Mouse (Mus musculus) telencephalon, adult 2 months (tissue): Measurements from ENCODE around the gene Gm43552.
A peak's percentile ranks its signal among the peaks of the same experiment; 100 is the strongest.
"Not testable (repeated sequence)": the region's sequence is repeated elsewhere in the genome, so short reads cannot be mapped to it uniquely, and the experiment has no call there.

Experiments used
- DNase-seq: peaks from one replicate; pipeline ENCODE4 v3.0.0-alpha.2; 2011; ENCODE audit warnings: low read depth, low spot score

Gm43552 gene

DNA sequence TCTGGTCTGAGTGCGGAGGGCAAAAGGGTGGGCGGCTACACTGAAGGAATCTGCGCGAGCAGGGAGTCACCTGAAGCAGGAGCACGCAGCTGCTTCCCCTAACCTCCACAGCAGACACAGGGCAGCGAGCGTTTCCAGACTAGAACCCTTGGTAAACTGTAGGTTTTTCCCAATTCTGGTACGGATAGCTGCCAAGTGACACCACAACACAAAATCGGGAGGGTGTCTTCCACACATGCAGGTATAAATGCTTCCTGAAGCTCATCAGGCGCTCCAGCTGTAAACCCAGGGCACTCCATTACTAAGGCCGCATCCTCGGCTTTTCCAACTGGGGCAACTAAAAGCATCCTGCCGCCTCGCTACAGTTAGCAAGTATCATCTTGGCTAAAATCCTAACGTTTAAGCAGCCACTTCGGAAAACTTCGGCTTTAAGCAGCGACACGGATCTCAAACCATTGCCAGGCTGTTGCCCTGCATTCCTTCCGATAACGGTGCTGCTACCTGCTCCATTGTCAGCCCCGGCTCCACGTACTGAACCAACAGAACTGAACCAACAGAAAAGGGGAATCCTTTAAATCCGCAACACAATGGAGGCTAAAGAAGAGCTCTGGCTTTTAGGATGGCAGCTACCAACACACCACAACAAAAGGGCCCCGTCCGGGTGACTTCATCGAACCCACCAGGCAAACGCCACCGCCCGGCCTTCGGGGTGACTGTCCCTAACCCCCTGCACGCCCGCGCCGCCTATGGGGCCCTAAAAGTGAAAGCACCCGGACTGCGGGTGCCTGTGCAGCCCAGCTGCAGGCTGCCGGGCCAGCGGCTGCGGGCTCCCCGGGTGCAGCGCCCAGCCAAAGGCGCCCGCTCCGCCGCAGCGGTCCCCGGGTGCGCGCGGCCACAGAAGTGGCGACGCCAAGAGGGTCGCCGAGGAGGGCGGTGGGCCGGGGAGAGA is 592 bp downstream of the Gm43552 start:
- DNase-seq = peak; percentile 35

DNA sequence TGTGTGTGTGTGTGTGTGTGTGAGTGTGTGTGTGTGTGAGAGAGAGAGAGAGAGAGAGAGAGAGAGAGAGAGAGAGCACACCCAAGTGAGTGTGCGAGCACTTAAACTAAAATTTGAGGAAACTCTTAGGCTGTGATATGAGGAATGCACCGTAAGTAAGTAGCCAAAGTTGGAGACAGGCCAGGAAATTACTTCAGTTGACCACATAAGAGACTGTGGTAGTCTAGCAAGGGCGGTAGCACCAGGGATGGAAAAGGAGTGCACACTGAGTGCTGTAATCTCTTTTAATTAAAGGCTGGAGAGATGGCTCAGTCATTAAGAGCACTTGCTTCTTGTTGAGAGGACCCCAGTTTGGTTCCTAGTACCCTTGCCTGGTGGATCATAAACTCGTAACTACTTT is 2.8 kb downstream of the Gm43552 start:
- DNase-seq = no peak

DNA sequence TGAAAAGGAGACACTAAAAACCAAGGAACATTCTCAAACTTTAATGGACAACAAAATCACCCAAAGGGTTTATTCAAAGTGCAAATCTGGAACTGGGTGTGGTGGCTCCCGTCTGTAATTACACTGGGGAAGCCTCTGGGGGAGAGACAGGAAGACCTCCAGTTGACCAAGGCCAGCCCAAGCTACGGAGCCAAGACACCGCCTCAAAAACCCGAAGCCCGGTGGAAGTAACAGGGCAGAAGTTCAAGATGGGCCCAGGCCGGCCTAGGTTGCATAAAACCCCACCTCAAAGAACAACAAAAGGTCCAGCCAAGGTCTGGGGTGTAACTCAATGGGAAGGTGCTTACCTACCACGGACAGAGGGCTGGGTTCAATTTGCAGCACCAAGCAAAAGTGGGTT is 3.9 kb downstream of the Gm43552 start:
- no peak for DNase-seq

DNA sequence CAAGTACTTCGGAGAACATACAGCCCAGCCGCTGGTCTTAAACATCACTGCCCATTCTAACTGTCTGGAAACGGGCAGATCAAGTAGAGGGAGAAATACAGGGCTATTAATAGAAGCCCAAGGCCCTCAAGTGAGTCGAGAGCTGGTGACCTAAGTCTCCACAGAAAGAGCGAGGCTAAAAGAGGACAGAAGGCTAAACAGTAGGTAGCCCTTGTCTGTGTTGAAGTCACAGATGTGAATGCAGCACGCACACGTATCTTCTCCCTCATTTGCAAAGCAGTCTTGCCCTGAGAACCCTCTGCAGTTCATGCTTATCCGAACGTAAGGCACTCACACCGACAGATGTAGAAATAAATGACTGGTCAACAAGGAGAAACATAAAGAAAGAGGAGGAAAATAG is 5.3 kb downstream of the Gm43552 start:
- no peak for DNase-seq

GRCm38 (mm10) chr5:65486514-65486913 is 6.1 kb downstream of the Gm43552 start:
- no peak for DNase-seq

GRCm38 (mm10) chr5:65482996-65483395 is 9.6 kb downstream of the Gm43552 start:
- DNase-seq = no peak

GRCm38 (mm10) chr5:65480511-65480910 is 12.1 kb downstream of the Gm43552 start:
- DNase-seq = no peak

DNA sequence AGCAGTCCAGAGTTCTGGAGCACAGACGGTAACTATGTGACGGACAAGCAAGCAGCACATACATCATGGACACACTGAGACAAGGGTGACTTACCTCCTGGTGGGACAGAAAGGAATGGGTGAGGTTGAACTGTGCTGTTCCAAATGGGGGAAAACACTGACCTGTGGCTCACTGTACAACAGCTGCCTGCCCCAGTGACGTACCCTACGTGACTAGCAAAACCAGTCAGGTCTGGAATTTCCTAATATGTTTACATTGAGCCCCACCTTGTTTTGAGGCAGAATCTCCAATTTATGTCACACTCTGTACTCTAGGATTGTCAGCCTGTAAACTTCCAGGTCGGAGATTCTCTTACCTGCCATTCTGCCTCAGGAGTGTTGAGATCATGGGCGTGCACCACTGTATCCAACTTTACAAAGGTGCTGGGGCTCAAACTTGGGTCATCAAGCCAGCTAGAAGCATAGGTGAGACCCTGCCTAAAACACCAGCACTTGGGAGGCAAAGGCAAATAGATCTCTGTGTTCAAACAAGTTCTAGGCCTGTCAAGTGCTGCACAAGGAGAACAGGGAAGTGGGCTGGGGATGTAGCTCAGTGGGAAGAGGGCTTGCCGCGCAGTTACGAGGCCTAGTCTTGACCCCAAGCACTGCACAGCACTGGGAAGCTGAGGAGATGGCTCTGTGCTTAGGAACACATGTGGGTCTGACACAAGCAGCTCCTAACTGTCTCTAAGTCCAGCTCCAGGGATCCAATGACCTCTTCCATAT is 12.8 kb downstream of the Gm43552 start:
- DNase-seq = no peak

- no peak for DNase-seq
These were observed 14.4 kb downstream of the Gm43552 start for GRCm38 (mm10) chr5:65478224-65478623.

DNA sequence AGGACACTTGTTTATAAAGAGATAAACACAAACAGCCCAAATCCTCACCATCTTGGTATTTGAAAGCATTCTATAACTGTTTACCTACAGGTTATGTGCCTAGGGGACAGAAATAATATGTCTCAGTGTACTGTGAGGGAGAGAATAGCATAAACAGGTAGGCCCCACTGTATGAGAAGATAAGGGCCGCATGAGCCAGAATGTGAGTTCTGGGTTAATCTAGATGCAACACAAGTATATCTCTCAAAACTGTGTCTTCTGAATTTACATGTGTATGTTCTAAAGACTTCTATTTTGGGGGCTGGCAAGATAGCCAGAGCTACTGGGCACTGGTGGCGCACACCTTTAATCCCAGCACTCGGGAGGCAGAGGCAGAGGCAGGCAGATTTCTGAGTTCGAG is 15.9 kb downstream of the Gm43552 start:
- not testable (repeated sequence) for DNase-seq

DNA sequence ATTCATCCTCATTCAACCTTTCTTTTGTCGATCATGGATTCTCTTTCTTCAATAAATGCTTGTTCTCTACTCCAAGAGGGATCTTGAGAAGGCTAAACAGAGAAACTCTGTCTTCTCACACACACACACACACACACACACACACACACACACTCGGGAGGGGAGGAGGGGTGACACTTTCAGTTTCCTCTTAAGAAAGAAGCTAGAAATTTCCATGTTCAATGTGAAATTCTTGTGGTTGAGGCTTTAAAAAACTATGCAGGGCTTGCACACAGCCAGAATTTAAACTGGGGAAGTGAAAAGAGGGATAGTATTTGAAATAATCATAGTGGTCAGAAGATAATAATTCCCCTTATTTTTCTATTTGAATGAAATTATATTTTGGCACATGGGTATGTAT is 16.8 kb downstream of the Gm43552 start:
- no peak for DNase-seq

DNA sequence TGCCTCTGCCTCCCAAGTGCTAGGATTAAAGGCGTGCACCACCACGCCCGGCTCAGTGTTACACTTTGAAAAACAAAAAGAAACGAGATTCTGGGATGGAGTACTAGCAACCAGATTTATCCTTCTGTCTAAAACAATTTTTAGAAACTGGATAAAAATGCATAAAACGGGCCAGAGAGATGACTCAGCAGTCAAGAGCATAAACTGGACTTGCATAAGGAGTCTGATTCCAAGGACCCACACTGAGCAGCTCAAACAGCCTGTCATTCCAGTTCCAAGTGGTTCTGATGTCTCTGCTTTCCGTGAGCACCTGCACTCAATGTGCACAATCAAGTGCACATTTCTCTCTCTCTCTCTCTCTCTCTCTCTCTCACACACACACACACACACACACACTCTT is 22.9 kb downstream of the Gm43552 start:
- peak; percentile 79 for DNase-seq

DNA sequence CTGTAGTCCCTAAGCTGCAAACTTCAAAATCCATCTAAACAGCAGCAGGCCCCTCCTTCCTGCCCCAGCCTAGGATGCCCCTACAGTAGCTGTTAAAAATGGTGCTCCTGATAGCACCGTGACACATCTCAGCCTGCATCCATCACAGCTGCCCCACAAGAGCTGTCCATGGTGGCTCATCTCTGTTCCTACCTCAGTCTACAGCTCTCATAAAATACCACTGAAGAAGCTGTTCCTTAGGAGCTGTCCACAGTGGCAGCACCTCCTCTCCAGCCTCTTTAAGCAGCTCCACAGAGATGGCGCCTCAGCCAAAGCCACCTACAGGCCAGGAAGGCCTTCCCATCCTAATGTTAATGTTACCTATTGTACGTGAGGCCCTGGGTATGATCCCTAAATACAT is 25.7 kb downstream of the Gm43552 start:
- no peak for DNase-seq

- DNase-seq = no peak
These were observed 32.3 kb downstream of the Gm43552 start for GRCm38 (mm10) chr5:65460361-65460760.

DNA sequence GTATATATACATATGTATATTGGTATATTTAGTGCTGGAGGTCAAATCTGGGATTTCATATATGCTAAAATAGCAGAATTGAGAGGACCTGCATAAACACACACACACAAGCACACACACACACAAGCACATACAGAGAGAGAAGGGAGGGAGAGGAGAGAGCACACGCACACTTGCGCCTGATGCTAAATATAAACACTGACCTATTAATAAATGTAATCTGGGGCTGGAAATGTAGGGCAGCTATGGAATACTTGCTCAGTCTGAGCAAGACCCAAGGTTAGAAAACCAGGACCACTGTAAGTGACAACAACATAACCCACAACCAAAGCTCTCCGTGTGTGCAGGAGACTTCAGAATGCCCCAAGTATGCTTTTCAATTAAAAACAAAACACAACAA is 33.2 kb downstream of the Gm43552 start:
- no peak for DNase-seq

DNA sequence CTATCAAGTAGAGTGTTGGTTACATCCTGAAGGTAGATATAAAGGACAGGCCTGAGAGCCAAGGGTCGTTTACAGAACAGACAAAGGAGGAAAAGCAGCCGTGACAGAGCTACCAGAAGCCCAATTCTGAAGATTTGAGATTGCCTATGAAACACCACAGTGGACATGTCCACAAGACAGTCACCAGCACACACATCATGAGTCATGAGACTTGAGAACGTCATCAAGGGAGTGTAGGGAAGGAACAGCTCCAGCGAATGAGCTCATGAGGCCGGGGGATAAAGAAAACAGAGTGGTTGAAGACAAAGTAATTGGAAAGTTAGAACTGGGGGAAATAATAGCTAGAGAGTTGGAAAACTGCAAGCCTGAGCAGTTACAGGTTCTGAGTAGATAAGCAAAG is 34.8 kb downstream of the Gm43552 start:
- DNase-seq = no peak

GRCm38 (mm10) chr5:65457086-65457827 is 35.4 kb downstream of the Gm43552 start:
- no peak for DNase-seq

- no peak for DNase-seq
These were observed 37.9 kb downstream of the Gm43552 start for GRCm38 (mm10) chr5:65454771-65455170.

DNA sequence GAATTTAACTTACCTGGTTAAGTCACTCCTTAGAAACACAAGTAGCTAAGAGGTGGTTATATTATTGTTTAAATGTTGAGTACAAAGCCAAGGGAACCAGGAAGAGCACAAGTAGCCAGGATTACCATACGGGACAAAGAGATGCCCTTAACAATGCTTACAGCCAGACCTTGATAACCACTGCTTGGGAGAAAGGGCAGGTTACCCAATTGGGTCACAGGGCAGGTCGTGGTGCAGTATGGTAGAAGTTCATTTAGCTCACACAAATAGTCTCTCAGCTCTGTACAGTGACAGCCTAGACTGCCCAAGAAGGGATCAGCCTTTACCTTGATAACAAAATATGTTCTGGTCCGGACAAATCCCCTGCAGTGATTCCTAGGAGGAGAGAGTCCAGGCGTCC is 43.7 kb downstream of the Gm43552 start:
- DNase-seq = no peak

- DNase-seq = no peak
These were observed 44.8 kb downstream of the Gm43552 start for GRCm38 (mm10) chr5:65447826-65448225.

DNA sequence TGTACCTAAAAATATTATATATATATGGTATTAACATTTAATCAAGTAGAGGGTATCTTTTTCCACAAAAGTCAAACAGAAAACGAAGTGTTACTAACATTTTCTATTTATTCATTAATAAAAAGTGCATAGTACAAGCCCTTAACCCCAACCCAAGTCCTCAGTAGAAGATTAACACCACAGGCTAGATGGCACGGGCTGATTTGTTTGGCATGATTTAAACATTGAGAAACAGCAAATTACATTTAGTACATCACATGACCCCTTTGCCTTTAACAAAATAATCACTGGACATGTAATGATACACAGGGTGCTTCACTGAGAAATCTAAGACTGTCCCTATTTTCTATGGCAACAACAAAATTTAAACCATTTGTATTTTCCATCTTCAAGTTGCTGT is 45.9 kb downstream of the Gm43552 start:
- no peak for DNase-seq

DNA sequence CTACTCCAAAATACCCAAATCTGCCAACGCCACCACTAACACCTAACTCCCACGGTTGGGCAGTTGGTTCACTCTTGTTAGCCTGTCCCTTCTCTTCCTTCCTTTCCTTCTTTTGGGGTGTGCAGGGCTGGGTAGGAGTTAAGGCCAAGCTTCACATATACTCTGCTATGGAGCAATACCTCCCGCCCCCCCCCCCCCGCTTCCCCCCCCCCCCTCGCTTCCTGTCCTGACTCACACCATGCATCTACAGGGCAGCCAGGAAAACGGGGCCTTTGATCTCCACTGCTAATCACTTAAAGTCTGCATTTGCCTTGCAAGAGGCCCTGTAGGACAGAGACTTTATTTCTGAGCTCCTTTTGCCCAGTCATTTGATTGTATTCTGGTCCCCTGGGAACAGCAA is 47.7 kb downstream of the Gm43552 start:
- no peak for DNase-seq
